Mouse (Mus musculus): Measurements from ENCODE around the gene Ndc80.
"Not testable (repeated sequence)": the region's sequence is repeated elsewhere in the genome, so short reads cannot be mapped to it uniquely, and the experiment has no call there.

The Ndc80 gene

GRCm38 (mm10) chr17:71526711-71527564 is at the start of gene Ndc80:
TSS of gene Ndc80 (minus strand) at chr17:71526857.
- peak; percentile 96 for DNase-seq (ENCODE audit: low read depth, low spot score)

- DNase-seq (ENCODE audit: low read depth, low spot score) = peak; percentile 35
These were observed 35.0 kb upstream of the Ndc80 start for GRCm38 (mm10) chr17:71561631-71562030.

- peak; percentile 29 for DNase-seq (ENCODE audit: low read depth, low spot score)
These were observed 26.2 kb upstream of the Ndc80 start for GRCm38 (mm10) chr17:71552901-71553300.

- peak; percentile 95 for DNase-seq (ENCODE audit: low read depth, low spot score)
These were observed 25.2 kb upstream of the Ndc80 start, which contains the start of gene Spdya for GRCm38 (mm10) chr17:71551757-71552451. TSS of gene Spdya (plus strand) at chr17:71552061.

- no peak for DNase-seq (ENCODE audit: low read depth, low spot score)
These were observed 24.7 kb upstream of the Ndc80 start for GRCm38 (mm10) chr17:71551350-71551749.

GRCm38 (mm10) chr17:71548586-71548985 is 21.9 kb upstream of the Ndc80 start:
- DNase-seq (ENCODE audit: low read depth, low spot score) = peak; percentile 25

- DNase-seq (ENCODE audit: low read depth, low spot score) = no peak
These were observed 10.5 kb upstream of the Ndc80 start for GRCm38 (mm10) chr17:71537164-71537563.

- not testable (repeated sequence) for DNase-seq (ENCODE audit: low read depth, low spot score)
These were observed 8.9 kb upstream of the Ndc80 start for GRCm38 (mm10) chr17:71535595-71535994.

GRCm38 (mm10) chr17:71528042-71528441 is 1.4 kb upstream of the Ndc80 start:
- no peak for DNase-seq (ENCODE audit: low read depth, low spot score)

- DNase-seq (ENCODE audit: low read depth, low spot score) = no peak
These were observed 352 bp downstream of the Ndc80 start for GRCm38 (mm10) chr17:71526302-71526708.

GRCm38 (mm10) chr17:71510297-71510696 is 16.4 kb downstream of the Ndc80 start:
- DNase-seq (ENCODE audit: low read depth, low spot score) = no peak

- no peak for DNase-seq (ENCODE audit: low read depth, low spot score)
These were observed 19.8 kb downstream of the Ndc80 start for GRCm38 (mm10) chr17:71506832-71507231.

- no peak for DNase-seq (ENCODE audit: low read depth, low spot score)
These were observed 30.9 kb downstream of the Ndc80 start for GRCm38 (mm10) chr17:71495784-71496183.

GRCm38 (mm10) chr17:71491332-71491686 is 35.3 kb downstream of the Ndc80 start:
- DNase-seq (ENCODE audit: low read depth, low spot score) = no peak

- DNase-seq (ENCODE audit: low read depth, low spot score) = no peak
These were observed 35.9 kb downstream of the Ndc80 start for GRCm38 (mm10) chr17:71490666-71491331.

GRCm38 (mm10) chr17:71489703-71490461 is 36.8 kb downstream of the Ndc80 start:
- no peak for DNase-seq (ENCODE audit: low read depth, low spot score)

- peak; percentile 36 for DNase-seq (ENCODE audit: low read depth, low spot score)
These were observed 40.3 kb downstream of the Ndc80 start for GRCm38 (mm10) chr17:71486231-71486851.

GRCm38 (mm10) chr17:71485791-71486230 is 40.8 kb downstream of the Ndc80 start:
- DNase-seq (ENCODE audit: low read depth, low spot score) = no peak

GRCm38 (mm10) chr17:71484711-71485110 is 41.9 kb downstream of the Ndc80 start:
- DNase-seq (ENCODE audit: low read depth, low spot score) = no peak

GRCm38 (mm10) chr17:71483418-71484060 is 43.1 kb downstream of the Ndc80 start:
- DNase-seq (ENCODE audit: low read depth, low spot score) = no peak
